Mouse (Mus musculus) small intestine, adult 2 months (tissue): Measurements from ENCODE around the gene Ppfibp2. TPM values are rescaled to one million over a fixed set of nuclear protein-coding genes. Genes with fewer than 3 reads are reported as not detected.

Source experiments
- H3K27ac ChIP-seq: fragments of 200-500 bp; 2 replicates; pipeline ENCODE4 v1.5.1; 2012; ENCODE audit warnings: low read depth, low read length, control low read depth, inconsistent platforms; ENCODE audit not compliant: insufficient read depth
- H3K27me3 ChIP-seq: fragments of 200-500 bp; 2 replicates; pipeline ENCODE4 v1.6.1; 2012; ENCODE audit warnings: mild to moderate bottlenecking, moderate library complexity, low read length, inconsistent platforms; ENCODE audit not compliant: control insufficient read depth, insufficient read depth
- H3K36me3 ChIP-seq: fragments of 200-500 bp; 2 replicates; pipeline ENCODE4 v1.6.1; 2012; ENCODE audit warnings: mild to moderate bottlenecking, low read length, control low read depth, inconsistent platforms; ENCODE audit not compliant: control insufficient read depth, insufficient read depth
- H3K4me1 ChIP-seq: fragments of 200-500 bp; 2 replicates; pipeline ENCODE4 v1.6.1; 2012; ENCODE audit warnings: low read length, inconsistent platforms, mixed read lengths; ENCODE audit not compliant: control insufficient read depth, insufficient read depth, insufficient read length
- H3K4me3 ChIP-seq: fragments of 200-500 bp; 2 replicates; pipeline ENCODE4 v1.5.1; 2012; ENCODE audit warnings: low read depth, mild to moderate bottlenecking, control low read depth, inconsistent platforms, low read length, moderate library complexity
- CTCF ChIP-seq: fragments of 200-500 bp; IDR thresholded peaks from 2 replicates; pipeline ENCODE4 v1.5.1; 2012; ENCODE audit warnings: low read depth, mild to moderate bottlenecking, control low read depth, inconsistent platforms, low read length, moderate library complexity, mixed read lengths; ENCODE audit not compliant: insufficient replicate concordance, insufficient read length; ENCODE audit errors: extremely low read depth
- POLR2A ChIP-seq: fragments of 200-500 bp; IDR thresholded peaks from 2 replicates; pipeline ENCODE4 v1.6.1; 2012; ENCODE audit warnings: low read depth, mild to moderate bottlenecking, control low read depth, inconsistent platforms, low read length, moderate library complexity
- WGBS: fragments of 180-500 bp; shearing (Covaris S2); methylation state at CpG from one replicate; pipeline ENCODE4 v1.1.7; 2018; 5-methylcytosine and 5-hydroxymethylcytosine counted together
- polyA plus RNA-seq: library from polyadenylated mRNA; depleted of rRNA; stranded (reverse); fragments of >200 nt; gene quantifications from 2 replicates; pipeline ENCODE4 v1.2.3, GENCODE M21; 2012

Gene Ppfibp2
- polyA plus RNA-seq, 1 experiment = 10.6 TPM

DNA sequence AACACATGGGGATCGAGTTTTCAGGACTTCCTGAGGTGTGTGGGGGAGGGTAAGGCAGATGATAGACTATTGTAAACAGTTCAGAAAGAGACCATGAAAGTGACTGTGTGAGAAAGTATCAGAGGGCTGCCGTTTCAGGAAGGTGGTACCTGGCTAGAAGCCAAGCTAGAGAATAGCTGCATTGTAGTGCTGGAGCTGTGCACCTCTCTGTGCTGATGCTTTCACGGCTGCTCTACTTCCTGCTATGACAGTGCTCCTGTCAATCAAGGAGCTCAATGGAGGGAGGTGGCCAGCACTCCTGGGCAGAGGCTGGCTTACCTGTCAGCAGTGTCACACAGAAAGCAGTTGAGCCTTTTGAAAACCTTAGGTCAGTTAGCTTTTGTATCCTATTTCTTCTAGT, 92.4 kb downstream of the Ppfibp2 start:
- 10% methylated on average over 3 of the region's 3 CpGs for WGBS

GRCm38 (mm10) chr7:107688040-107688439, 93.0 kb downstream of the Ppfibp2 start:
- 66% methylated on average over 4 of the region's 4 CpGs for WGBS
- TF ChIP-seq CTCF (no peak), POLR2A (no peak)
- H3K4me3 ChIP-seq = no peak overlapping the region
- no peaks in the 10 kb centered on the region for H3K27me3 ChIP-seq
- peaks cover 20% of the 10 kb centered on the region; the same call in 1 of the 2 replicates for H3K4me1 ChIP-seq
- no peak overlapping the region for H3K27ac ChIP-seq
- peaks cover 17% of the 10 kb centered on the region for H3K36me3 ChIP-seq

More for the DNA sequence above, 92.4 kb downstream of the Ppfibp2 start:
- Histone ChIP-seq H3K27me3 (no peaks in the 10 kb centered on the region), H3K36me3 (peaks cover 19% of the 10 kb centered on the region), H3K27ac (peak overlapping the region; percentile 36; the same call in 1 of the 2 replicates), H3K4me3 (no peak overlapping the region), H3K4me1 (peaks cover 20% of the 10 kb centered on the region; the same call in 1 of the 2 replicates)
- TF ChIP-seq POLR2A (no peak), CTCF (no peak)

GRCm38 (mm10) chr7:107690426-107691221, 95.6 kb downstream of the Ppfibp2 start:
- no peak overlapping the region for H3K4me3 ChIP-seq
- H3K4me1 ChIP-seq = peaks cover 14% of the 10 kb centered on the region; the same call in 1 of the 2 replicates
- TF ChIP-seq CTCF (no peak), POLR2A (no peak)
- H3K27ac ChIP-seq = no peak overlapping the region
- H3K36me3 ChIP-seq = peaks cover 17% of the 10 kb centered on the region
- WGBS = 74% methylated on average over 17 of the region's 17 CpGs
- no peaks in the 10 kb centered on the region for H3K27me3 ChIP-seq

DNA sequence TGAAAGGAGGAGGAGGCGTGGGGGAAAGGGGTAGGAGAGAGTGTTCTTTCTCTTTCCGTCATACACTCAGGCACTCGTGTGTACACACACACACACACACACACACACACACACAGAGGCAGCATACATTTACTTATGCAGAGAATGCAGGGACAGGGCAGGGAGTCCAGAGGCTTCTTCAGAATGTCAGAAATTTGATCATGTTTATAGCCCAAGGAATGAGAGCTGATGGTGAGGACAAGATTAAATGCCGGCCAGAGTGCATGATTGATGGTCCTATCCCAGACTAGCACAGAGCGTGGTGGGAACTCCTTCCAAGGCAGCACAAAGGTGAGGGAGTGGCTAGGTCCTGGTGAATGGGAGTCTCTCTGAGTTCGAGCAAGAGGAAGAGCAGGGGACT, 96.5 kb downstream of the Ppfibp2 start:
- H3K36me3 ChIP-seq = peaks cover 18% of the 10 kb centered on the region
- 33% methylated on average over 6 of the region's 6 CpGs for WGBS
- H3K4me3 ChIP-seq = no peak overlapping the region
- H3K4me1 ChIP-seq = peaks cover 12% of the 10 kb centered on the region; the same call in 1 of the 2 replicates
- H3K27ac ChIP-seq = no peak overlapping the region
- no peak for TF ChIP-seq POLR2A
- TF ChIP-seq CTCF = no peak
- H3K27me3 ChIP-seq = no peaks in the 10 kb centered on the region

DNA sequence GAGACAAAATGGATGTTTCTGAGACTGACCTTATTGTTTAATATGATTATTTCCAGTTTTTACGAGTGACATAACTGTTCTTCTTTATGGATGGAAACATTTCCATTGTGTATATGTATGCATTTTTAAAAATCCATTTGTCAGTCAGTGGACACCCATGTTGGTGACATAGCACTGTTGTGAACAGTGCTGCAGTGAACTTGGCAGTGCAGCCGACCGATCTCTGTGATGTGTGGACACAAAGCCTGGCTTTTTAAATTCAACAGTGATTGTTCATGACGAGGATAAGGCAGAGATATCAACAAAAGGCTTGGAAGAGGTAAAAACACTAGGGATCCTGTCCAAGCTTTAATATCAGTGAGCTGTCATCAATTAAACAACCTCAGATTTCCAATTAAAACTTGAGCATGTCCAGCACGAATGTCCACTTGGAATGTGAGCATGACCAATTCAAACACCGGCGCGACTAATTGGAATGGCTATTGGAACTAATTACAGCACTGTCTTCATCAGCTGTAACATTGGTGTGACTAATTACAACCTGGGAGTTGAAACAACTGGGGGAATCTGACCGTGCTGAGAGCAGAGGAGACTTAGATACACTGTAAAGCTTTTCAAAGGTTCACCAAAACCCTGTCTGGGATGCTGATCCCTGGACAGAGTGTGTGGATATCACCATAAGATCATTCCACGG, 99.4 kb downstream of the Ppfibp2 start:
- Histone ChIP-seq H3K36me3 (peaks cover 16% of the 10 kb centered on the region), H3K27ac (no peak overlapping the region), H3K4me1 (peaks cover 5% of the 10 kb centered on the region; the same call in 1 of the 2 replicates), H3K27me3 (no peaks in the 10 kb centered on the region), H3K4me3 (no peak overlapping the region)
- TF ChIP-seq CTCF = no peak
- no peak for TF ChIP-seq POLR2A
- 88% methylated on average over 10 of the region's 10 CpGs for WGBS

GRCm38 (mm10) chr7:107697066-107697465, 102.1 kb downstream of the Ppfibp2 start:
- Histone ChIP-seq H3K4me3 (no peak overlapping the region), H3K4me1 (no peaks in the 10 kb centered on the region; the same call in 1 of the 2 replicates), H3K27ac (no peak overlapping the region), H3K27me3 (no peaks in the 10 kb centered on the region), H3K36me3 (peaks cover 15% of the 10 kb centered on the region)
- TF ChIP-seq CTCF (no peak), POLR2A (no peak)
- 91% methylated on average over 5 of the region's 5 CpGs for WGBS

DNA sequence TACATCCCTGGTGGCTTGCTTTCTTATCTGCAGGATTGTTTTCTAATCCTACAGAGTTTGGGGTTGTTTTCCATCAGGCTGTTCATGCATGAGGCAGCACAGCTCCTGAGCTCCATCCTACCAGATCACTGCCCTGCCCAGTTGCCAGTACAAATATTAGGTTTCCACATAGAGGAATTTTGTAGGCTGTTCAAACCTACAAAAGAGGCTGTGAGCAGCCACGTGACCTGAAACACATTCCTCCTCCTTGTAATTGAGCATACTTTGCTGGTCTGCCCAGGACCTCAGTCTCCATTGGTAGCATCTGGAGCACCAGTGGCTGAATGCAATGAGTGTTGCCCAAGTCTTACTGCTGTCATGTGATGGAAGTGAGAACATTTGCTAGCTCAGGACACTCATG, 104.9 kb downstream of the Ppfibp2 start:
- H3K27ac ChIP-seq = no peak overlapping the region
- no peak for TF ChIP-seq CTCF
- no peak for TF ChIP-seq POLR2A
- no peaks in the 10 kb centered on the region for H3K27me3 ChIP-seq
- WGBS = 84% methylated on average over 1 of the region's 1 CpGs
- no peak overlapping the region for H3K4me3 ChIP-seq
- H3K36me3 ChIP-seq = peaks cover 11% of the 10 kb centered on the region
- peaks cover 10% of the 10 kb centered on the region; the same call in 1 of the 2 replicates for H3K4me1 ChIP-seq
